Mouse (Mus musculus) limb, embryonic 11.5 days (tissue): ENCODE results near the gene Cyb5b. TPM values are rescaled to one million over a fixed set of nuclear protein-coding genes. Genes with fewer than 3 reads are reported as not detected.

Source experiments
- ATAC-seq: fragments of 200-750 bp; cut with Nextera tagmentation; 2 replicates; pipeline ENCODE4 v1.8.0; 2017; ENCODE audit warnings: low read depth; ENCODE audit not compliant: insufficient number of reproducible peaks, low FRiP score, low TSS enrichment
- DNase-seq: peaks from one replicate; pipeline ENCODE4 v3.0.0-alpha.2; 2015; ENCODE audit warnings: low spot score
- H3K27ac ChIP-seq: fragments of 300-500 bp; sonication (generic); replicated peaks from 2 replicates; pipeline ENCODE4 v1.5.1; 2014; ENCODE audit warnings: low read depth, mild to moderate bottlenecking, low read length
- H3K27me3 ChIP-seq: fragments of 300-500 bp; sonication (generic); 2 replicates; pipeline ENCODE4 v1.6.1; 2014; ENCODE audit warnings: mild to moderate bottlenecking, low read length, mixed read lengths; ENCODE audit not compliant: control insufficient read depth, insufficient read depth
- H3K36me3 ChIP-seq: fragments of 300-500 bp; sonication (generic); 2 replicates; pipeline ENCODE4 v1.6.1; 2014; ENCODE audit warnings: mild to moderate bottlenecking, low read length, moderate library complexity, mixed read lengths; ENCODE audit not compliant: control insufficient read depth, insufficient read depth
- H3K4me1 ChIP-seq: fragments of 300-500 bp; sonication (generic); 2 replicates; pipeline ENCODE4 v1.6.1; 2014; ENCODE audit warnings: low read length, mixed read lengths; ENCODE audit not compliant: control insufficient read depth, insufficient read depth
- H3K4me2 ChIP-seq: fragments of 300-500 bp; sonication (generic); 2 replicates; pipeline ENCODE4 v1.6.1; 2014; ENCODE audit warnings: low read depth, mild to moderate bottlenecking, moderate library complexity; ENCODE audit not compliant: severe bottlenecking
- H3K4me3 ChIP-seq: fragments of 300-500 bp; sonication (generic); 2 replicates; pipeline ENCODE4 v1.5.1; 2014; ENCODE audit warnings: low read depth, low read length
- H3K9ac ChIP-seq: fragments of 300-500 bp; sonication (generic); 2 replicates; pipeline ENCODE4 v1.6.1; 2014; ENCODE audit warnings: mild to moderate bottlenecking, low read length
- H3K9me3 ChIP-seq: fragments of 300-500 bp; sonication (generic); 2 replicates; pipeline ENCODE4 v1.6.1; 2016; ENCODE audit warnings: low read length; ENCODE audit not compliant: control insufficient read depth
- WGBS: fragments of 180-500 bp; shearing (Covaris S2); extraction: QIAGEN DNeasy Blood & Tissue Kit; methylation state at CpG from one replicate; pipeline ENCODE4 v1.1.7; 2014; 5-methylcytosine and 5-hydroxymethylcytosine counted together
- polyA plus RNA-seq: library from polyadenylated mRNA; unstranded; fragments of >200 nt; fragmentation: Nextera tagmentation; extraction: Ambion mirVana; gene quantifications from 2 replicates; pipeline ENCODE4 v1.2.1, GENCODE M21; 2014

The Cyb5b gene
- polyA plus RNA-seq, 1 experiment from 2014 or later, result 116 TPM

DNA sequence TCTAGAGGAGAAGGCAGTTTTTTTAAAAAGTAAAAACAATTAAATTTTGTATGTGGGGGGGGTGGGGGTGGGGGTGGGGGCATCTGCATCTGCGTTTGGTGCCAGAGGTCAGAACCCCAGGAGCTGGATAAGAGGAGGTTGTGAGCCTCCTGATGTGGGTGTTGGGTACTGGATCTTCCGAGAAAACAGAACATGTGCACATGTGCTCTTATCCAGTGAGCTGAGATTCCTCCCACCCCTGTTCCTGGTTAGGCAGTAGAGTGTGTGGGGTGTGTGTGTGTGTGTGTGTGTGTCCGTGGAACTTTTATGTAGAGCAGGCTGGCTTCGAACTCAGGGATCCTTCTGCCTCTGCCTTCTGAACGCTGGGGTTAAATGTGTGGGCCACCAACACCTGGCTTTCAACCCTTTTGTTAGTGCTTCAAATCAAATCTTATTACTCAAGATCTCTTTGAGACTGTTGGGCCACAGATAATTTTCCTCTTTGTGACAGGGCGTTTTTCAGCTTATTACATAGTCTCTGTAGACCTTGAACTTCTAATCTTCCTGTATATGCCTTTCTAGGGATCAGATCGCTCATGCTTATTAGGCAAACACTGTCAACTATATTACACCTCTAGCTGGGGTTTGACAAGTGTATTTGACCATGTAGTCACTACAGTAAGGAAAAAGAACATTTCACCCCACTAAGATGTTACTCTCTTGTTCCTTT, 926 bp downstream of the Cyb5b start:
- H3K4me3 ChIP-seq, result peak overlapping the region; percentile 90
- peak overlapping the region; percentile 57 for H3K4me2 ChIP-seq
- H3K36me3 ChIP-seq, result peaks cover 17% of the 10 kb centered on the region
- peaks cover 4% of the 10 kb centered on the region for H3K4me1 ChIP-seq
- no peaks in the 10 kb centered on the region for H3K9me3 ChIP-seq
- H3K9ac ChIP-seq, result peak overlapping the region; percentile 89
- DNase-seq (no peak), ATAC-seq (no peak)
- no peaks in the 10 kb centered on the region for H3K27me3 ChIP-seq
- WGBS, result 79% methylated on average over 7 of the region's 7 CpGs
- H3K27ac ChIP-seq, result no peak overlapping the region

DNA sequence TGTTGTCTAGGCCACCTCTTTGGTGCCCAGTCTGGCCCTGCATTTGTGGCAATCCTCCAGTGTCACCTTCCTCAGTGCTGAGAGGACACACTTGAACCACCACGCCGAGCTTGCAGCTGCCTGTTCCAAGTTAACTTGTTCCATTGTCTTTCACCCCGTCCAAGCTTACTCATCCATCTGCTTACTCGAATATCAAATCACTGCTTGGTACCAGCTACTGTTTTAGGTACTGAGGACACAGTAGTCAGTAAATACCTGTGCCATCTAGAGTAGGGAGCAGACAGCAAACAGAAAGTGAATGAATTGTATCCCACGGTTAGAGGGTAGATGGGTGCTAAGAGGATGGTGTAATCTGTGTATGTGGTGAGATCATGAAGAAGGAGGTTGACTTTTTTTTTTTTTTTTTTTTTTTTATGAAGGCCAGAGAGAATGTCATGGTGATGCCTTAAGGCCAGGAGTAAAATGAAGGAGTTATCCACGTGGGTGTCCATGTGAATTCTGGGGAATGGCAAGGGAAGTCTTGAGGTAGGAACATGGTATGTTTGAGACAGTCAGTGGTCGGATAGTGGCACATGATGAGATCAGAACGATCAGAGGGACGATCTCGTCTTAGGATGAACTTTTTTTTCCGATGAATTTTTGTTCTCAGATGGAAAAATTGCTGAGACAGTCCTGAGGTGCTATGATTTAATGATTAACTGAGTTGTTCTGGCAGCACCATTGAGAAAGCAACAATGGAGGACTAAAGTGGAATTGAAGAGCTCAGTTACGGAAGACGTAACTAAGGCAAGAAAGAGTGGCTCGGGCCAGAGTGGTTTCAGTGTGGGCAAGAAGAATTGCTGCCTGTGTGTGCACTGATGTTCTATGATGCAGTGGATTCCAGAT, 3.1 kb downstream of the Cyb5b start:
- H3K9ac ChIP-seq, result no peak overlapping the region
- 95% methylated on average over 14 of the region's 14 CpGs for WGBS
- DNase-seq (no peak), ATAC-seq (no peak)
- peaks cover 17% of the 10 kb centered on the region for H3K36me3 ChIP-seq
- H3K27me3 ChIP-seq, result no peaks in the 10 kb centered on the region
- no peak overlapping the region for H3K4me3 ChIP-seq
- no peaks in the 10 kb centered on the region for H3K9me3 ChIP-seq
- no peak overlapping the region for H3K4me2 ChIP-seq
- peaks cover 4% of the 10 kb centered on the region for H3K4me1 ChIP-seq
- H3K27ac ChIP-seq, result no peak overlapping the region

DNA sequence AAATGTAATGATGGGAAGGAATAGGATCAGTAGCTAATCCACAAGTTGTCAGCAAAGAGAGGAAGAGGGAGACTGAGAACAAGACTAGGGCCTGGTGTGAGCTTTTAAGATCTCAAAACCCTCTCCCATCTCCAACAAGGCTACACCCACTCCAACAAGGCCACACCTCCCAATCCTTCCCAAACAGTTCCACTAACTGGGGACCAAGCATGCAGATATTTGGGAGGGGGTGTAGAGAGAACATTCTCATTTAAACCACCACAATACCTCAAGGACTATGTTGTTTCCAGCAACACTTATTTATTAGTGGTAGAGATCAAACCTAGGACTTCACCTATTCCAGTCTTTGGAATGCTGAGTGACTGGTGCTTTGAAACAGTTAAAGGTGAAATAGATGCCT, 6.4 kb downstream of the Cyb5b start:
- H3K4me3 ChIP-seq, result no peak overlapping the region

DNA sequence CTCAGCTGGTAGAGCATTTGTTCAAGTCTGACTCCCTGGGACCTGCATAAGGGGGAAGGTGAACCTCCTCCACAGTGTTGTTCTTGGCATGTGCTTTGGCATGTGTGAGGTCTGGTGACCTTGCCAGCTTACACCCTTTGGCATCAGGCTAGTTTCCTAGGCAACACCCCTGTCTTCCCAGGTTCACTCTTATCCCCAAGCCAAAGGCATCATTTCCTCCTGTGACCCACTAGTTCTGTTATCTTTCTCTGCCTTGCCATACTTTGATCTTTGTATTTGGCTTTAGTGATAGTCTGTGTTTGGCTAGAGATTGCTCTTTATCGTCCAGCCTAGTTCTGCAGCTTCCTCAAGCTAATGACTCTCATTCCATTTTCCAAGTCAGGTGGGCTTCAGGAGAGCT, 7.4 kb downstream of the Cyb5b start:
- DNase-seq (no peak), ATAC-seq (no peak)
- Histone ChIP-seq H3K27me3 (no peaks in the 10 kb centered on the region), H3K36me3 (peaks cover 18% of the 10 kb centered on the region), H3K4me2 (no peak overlapping the region), H3K4me1 (no peaks in the 10 kb centered on the region), H3K9ac (no peak overlapping the region), H3K4me3 (no peak overlapping the region), H3K27ac (no peak overlapping the region), H3K9me3 (no peaks in the 10 kb centered on the region)
- 79% methylated on average over 1 of the region's 1 CpGs for WGBS

More for the DNA sequence above, 6.4 kb downstream of the Cyb5b start:
- no peak for DNase-seq
- H3K4me2 ChIP-seq, result no peak overlapping the region
- H3K27me3 ChIP-seq, result no peaks in the 10 kb centered on the region
- H3K4me1 ChIP-seq, result no peaks in the 10 kb centered on the region
- no peak overlapping the region for H3K27ac ChIP-seq
- ATAC-seq, result no peak
- no peak overlapping the region for H3K9ac ChIP-seq
- no peaks in the 10 kb centered on the region for H3K9me3 ChIP-seq
- H3K36me3 ChIP-seq, result peaks cover 18% of the 10 kb centered on the region

DNA sequence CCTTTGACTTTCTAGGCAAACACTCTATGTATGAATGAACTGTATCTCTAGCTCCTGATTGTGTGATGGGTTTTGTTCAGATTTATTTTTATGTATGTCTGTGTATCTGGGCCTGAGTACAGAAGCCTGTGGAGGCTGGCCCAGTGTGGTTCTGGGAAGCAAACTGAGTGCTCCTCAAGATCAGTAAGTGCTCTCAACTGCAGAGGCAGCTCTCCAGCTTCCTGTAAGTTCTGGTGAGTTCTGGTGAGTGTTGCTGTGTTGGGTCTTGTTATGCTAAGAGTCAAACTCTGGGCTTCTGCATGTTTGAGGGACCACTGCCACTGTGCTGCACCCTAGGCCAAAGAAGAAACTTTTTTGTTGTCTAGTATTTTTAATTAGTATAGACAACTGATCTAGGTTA, 8.4 kb downstream of the Cyb5b start:
- DNase-seq (no peak), ATAC-seq (no peak)
- no peaks in the 10 kb centered on the region for H3K9me3 ChIP-seq
- H3K4me3 ChIP-seq, result no peak overlapping the region
- H3K4me1 ChIP-seq, result no peaks in the 10 kb centered on the region
- H3K27me3 ChIP-seq, result no peaks in the 10 kb centered on the region
- no peak overlapping the region for H3K4me2 ChIP-seq
- no peak overlapping the region for H3K27ac ChIP-seq
- H3K36me3 ChIP-seq, result peaks cover 13% of the 10 kb centered on the region
- H3K9ac ChIP-seq, result no peak overlapping the region

DNA sequence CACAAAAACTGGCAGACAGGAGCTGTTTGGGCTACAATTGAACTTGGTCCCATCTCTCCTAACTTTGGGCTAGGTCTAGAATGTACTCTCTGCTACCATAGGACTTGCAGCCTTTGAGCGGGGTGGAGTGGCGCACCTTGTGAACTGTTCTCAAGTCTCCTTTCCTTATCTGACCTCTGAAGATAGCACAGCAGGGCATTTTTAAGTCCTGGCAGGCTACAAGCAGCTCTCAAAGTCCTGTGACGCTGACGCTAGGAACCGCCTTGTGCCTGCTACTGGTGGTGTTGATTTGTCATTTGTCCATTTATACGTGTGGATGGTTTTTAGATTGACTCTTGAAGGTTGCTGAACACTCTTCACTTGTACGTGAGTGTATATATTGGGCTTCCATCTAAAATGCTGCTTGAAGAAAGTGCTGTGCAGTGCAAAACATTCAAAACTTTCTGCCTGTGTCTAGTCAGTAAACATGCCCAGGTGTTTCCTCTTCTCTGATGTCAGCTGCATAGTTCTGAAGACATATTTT, 13.9 kb downstream of the Cyb5b start:
- Histone ChIP-seq H3K27me3 (no peaks in the 10 kb centered on the region), H3K36me3 (peaks cover 4% of the 10 kb centered on the region; the same call in 1 of the 2 replicates), H3K9ac (no peak overlapping the region), H3K4me2 (no peak overlapping the region), H3K4me1 (no peaks in the 10 kb centered on the region), H3K27ac (no peak overlapping the region; the same call in 1 of the 2 replicates), H3K9me3 (no peaks in the 10 kb centered on the region), H3K4me3 (no peak overlapping the region)
- ATAC-seq, result no peak
- 90% methylated on average over 7 of the region's 7 CpGs for WGBS
- DNase-seq, result no peak

DNA sequence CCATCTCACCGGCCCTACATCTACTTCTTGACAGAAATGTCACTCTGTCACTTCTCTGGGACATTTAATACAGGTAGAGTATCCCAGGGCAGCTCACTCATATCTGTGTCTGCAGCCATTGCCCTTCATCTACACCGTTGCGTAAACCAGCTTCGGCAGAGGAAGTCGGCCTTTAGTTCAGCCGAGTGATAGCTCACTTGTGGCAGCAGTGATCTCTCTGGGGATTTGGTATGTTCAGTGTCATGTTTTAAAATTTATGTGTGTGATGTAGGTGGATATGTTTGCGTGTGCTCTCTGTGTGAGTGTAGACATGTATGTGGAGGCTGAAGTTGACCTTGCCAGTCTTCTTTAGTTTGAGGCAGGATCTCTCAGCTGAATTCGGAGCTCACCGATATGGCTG, 15.3 kb downstream of the Cyb5b start:
- no peak overlapping the region for H3K4me2 ChIP-seq
- peaks cover 8% of the 10 kb centered on the region; the same call in 1 of the 2 replicates for H3K36me3 ChIP-seq
- DNase-seq (no peak), ATAC-seq (no peak)
- no peak overlapping the region for H3K4me3 ChIP-seq
- WGBS, result 92% methylated on average over 9 of the region's 9 CpGs
- H3K4me1 ChIP-seq, result no peaks in the 10 kb centered on the region
- no peaks in the 10 kb centered on the region for H3K9me3 ChIP-seq
- H3K9ac ChIP-seq, result no peak overlapping the region
- H3K27ac ChIP-seq, result no peak overlapping the region
- H3K27me3 ChIP-seq, result no peaks in the 10 kb centered on the region

DNA sequence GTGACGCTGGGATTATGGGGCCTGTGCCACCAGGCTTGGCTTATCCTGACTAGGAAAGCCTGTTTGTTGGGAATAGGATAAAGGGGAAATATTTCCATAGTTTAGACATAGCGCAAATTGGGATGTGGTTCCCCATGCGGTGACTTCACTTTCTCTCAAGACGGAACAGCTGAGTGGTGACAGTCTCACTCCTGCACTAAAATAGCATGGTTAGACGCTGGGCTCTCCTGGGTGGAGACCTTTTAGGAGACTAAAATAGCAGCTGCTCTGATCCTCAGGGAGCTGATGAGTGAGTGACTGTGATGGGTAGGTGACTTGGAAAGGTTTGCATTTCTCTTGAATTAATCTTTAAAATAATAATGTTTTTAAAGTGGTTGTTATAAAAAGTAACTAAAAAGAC, 17.4 kb downstream of the Cyb5b start:
- 95% methylated on average over 5 of the region's 5 CpGs for WGBS
- H3K27me3 ChIP-seq, result no peaks in the 10 kb centered on the region
- H3K4me1 ChIP-seq, result no peaks in the 10 kb centered on the region
- H3K9me3 ChIP-seq, result no peaks in the 10 kb centered on the region
- peaks cover 6% of the 10 kb centered on the region; the same call in 1 of the 2 replicates for H3K36me3 ChIP-seq
- ATAC-seq (no peak), DNase-seq (no peak)
- no peak overlapping the region for H3K4me3 ChIP-seq
- no peak overlapping the region for H3K4me2 ChIP-seq
- H3K9ac ChIP-seq, result no peak overlapping the region
- H3K27ac ChIP-seq, result no peak overlapping the region
